Mouse (Mus musculus) left cerebral cortex, postnatal 36 days (tissue): Measurements from ENCODE around the gene Zfp672. TPM values are rescaled to one million over a fixed set of nuclear protein-coding genes. Genes with fewer than 3 reads are reported as not detected.
"Not testable (repeated sequence)": the region's sequence is repeated elsewhere in the genome, so short reads cannot be mapped to it uniquely, and the experiment has no call there.

ENCODE experiments used
- DNase-seq, 2 experiments: peaks; one replicate each; pipeline ENCODE4 v3.0.0; 2021 to 2022; ENCODE audit warnings: low spot score in 2 of 2, mixed read lengths in 1 of 2
- intact Hi-C: fragments of 180-260 bp; cut with DNase I; formaldehyde crosslinking; loops from one replicate; pipeline ENCODE4 v1.15.1; 2025
- total RNA-seq, 2 experiments: library from RNA; stranded (reverse); gene quantifications; 2 replicates each; pipeline ENCODE4 v1.2.3; 2021

The Zfp672 gene
- total RNA-seq, result 10 to 100 TPM; 42.5 to 57.4 TPM

GRCm38 (mm10) chr11:58330276-58331148 is at the start of gene Zfp672, which contains the start of gene Sh3bp5l:
Gene Zfp672, minus strand, starts transcription at chr11:58330339.
Gene Sh3bp5l, plus strand, starts transcription at chr11:58330724.
- intact Hi-C loops, result loop anchor here (5.0 kb wide), 1 partner anchor 153 kb away; no protein-coding TSS in a partner anchor
- peak; percentile 91 to 94 for DNase-seq

- intact Hi-C loops, result no loop called here
- DNase-seq, result no peak
These were observed 49.4 kb upstream of the Zfp672 start for GRCm38 (mm10) chr11:58379516-58379915.

DNA sequence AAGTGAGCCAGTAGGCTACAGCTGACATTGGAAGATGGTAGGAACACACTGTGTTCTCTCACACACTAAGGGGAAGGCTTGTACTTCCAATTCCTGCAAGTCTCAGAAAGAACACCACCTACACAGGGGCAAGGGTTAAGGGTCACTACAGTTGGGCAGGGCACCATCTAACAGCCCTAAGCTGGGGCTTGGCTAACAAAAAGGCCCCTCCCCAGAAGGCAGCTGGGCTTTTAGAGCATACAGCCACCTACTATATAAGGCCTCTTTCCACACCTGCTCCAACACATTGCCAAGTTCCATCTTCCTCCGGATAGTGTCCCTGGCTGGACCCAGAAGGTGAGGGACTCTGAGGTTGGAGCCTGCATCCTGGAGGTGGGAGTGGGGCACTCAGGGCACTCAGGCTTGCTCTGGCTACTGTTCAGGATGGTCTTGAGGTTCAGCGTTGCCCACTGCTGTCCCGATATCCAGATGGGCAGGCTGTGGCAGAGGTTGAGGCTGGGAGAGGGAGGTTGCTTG is 48.7 kb upstream of the Zfp672 start, which contains the start of gene Lypd8:
Lypd8 (plus strand) TSS at position 281 of the 516 bp plus-strand sequence.
- intact Hi-C loops, result no loop called here
- DNase-seq, result no peak

DNA sequence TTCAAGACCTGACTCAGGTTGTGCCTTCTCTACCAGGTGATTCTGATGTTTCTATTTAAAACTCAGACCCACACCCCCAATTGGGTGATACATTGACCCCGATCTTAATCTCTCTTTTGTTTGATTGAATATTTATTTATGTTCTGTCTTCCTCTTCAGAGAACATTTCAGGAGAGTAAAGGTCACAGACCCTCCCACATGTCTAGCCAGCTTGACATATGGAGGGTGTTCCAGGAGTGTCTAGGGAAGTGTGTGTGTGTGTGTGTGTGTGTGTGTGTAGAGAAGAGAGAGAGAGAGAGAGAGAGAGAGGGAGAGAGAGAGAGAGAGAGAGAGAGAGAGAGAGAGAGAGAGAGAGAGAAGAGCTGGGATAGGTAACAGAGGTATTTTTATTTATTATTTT is 47.5 kb upstream of the Zfp672 start:
- intact Hi-C loops, result no loop called here
- no peak for DNase-seq

DNA sequence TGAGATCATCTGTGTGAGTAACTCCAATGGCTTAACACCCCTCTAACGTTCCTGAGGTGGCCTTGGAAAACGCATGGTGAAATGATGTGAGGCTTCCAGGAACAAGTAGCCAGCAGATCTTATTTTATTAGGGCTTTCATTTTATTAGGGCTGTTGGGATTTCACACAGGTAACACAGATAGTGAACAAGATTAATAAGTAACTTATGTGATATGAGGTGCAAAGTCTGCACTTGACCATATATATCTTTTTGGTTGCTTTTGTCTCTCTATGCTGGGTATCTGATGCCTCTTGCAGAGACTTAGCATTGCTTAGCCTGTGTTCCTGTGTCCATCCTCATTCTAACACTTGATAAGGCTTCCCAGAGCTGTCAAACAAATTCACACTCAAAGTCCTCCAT is 47.1 kb upstream of the Zfp672 start:
- intact Hi-C loops, result no loop called here

DNA sequence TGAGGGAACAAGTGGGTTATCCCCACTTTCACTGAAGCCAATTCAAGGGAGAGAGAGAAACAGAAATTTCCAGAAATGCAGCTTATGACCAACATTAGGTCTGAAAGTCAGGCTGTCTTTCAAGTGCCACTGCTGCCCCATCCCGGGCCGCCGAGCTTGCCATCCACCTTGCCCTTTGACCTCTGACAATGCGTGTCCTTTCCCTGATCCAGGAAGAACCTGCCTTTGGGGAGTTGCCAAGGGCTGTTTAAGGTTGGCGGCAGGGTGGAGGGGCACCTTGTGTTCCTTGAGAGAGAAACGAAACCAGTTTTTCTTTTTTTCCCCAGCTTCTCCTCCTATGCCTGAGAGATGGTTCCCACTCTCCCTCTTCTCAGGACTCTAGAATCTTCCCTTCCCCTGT is 36.1 kb upstream of the Zfp672 start:
- intact Hi-C loops, DNase-seq: not testable (repeated sequence)

More for the DNA sequence above, 47.1 kb upstream of the Zfp672 start:
- DNase-seq, result no peak

- DNase-seq, result no peak
- intact Hi-C loops, result no loop called here
These were observed 34.3 kb upstream of the Zfp672 start for GRCm38 (mm10) chr11:58364454-58364853.

- DNase-seq, intact Hi-C loops: not testable (repeated sequence)
These were observed 32.4 kb upstream of the Zfp672 start for GRCm38 (mm10) chr11:58362562-58362961.

DNA sequence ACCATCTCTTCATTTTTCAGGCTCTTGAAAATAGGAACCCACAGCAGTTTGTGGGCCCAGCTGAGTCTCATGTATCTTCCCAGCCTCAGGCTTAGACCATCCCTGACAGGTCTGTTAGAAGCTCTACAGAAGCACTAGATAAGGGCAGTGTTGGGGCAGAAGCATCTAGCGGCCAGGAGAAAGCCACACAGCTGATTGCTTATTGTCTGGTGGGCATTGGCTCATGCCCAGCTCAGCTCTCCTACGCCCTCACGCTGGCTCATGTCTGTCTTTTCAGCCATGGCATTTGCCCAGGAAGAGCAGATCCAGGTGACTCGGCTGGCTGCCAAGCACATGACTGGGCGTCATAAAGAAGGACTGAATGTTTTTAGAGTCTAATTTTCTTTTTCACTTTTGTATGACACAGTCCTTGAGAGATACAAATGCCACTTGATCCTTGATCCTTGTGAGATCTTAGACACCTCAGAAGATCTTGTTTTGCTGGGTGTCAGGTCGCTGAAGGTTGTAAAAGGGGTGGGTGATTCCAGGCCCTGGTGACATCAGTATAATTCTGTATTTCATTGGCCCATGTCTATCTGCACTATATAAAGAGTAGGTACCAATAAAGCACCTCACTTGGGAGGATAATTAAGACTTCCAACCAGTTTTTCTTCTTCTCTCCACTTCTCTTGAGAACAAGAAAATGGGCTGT is 27.9 kb upstream of the Zfp672 start:
- intact Hi-C loops, result no loop called here
- no peak for DNase-seq

DNA sequence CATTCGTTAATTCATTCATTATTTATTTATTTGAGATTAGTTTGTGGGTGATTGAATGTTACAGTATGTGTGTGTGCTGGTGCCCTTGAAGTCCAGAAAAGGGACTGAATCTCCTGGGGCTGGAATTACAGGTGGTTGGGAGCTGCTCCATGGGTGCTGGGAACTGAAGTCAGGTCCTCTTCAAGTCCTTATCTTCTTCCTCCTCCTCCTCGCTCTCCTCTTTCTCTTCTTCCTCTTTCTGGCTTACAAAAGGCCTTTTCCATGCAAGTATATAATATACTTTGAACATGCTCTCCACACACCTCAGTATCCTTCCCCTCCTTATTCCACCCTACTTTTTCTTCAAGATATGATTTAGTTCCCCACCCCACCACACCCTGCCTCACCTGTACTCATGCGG is 26.9 kb upstream of the Zfp672 start:
- intact Hi-C loops, result no loop called here
- DNase-seq, result no peak

DNA sequence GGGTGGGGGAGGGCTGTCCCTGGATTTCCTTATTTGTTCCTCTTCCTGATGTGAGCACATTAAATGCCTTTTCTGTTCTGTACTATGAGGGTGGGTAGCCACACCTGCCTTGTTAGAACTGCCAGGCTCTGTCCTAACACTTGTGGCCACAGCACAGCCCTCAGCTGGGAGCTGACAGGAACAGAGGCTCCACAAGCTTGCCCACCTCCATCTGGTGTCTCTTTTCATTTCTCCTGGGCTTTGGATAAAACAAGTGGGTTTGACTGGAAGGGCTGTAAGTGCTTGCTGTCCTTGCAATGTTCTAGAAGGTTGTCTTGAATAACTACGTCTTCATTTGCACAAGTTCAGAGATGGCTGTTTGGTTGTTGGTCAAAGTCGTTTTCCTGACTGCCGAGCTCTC is 24.8 kb upstream of the Zfp672 start:
- DNase-seq, result peak; percentile 24 to 44
- intact Hi-C loops, result no loop called here

DNA sequence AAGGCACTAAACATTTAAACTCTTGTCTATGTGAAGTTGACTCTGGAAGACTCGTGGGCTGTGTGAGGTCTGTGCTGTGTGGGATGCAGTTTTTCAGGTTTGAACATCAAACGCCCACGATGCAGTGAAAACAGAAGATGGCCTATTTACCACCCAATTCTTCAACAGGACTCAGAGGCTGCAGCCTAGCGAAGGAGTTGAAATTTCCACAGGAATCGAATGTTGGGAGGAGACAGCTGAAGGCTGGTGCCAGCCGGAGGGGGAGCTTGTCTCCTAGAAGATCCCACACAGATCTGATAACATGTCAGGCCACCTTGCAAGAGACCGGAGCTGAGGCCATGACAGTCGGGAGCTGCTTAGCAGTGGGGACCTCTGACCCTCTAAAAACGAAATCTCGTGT is 24.3 kb upstream of the Zfp672 start:
- intact Hi-C loops, result no loop called here
- DNase-seq, result peak; percentile 17 to 28

DNA sequence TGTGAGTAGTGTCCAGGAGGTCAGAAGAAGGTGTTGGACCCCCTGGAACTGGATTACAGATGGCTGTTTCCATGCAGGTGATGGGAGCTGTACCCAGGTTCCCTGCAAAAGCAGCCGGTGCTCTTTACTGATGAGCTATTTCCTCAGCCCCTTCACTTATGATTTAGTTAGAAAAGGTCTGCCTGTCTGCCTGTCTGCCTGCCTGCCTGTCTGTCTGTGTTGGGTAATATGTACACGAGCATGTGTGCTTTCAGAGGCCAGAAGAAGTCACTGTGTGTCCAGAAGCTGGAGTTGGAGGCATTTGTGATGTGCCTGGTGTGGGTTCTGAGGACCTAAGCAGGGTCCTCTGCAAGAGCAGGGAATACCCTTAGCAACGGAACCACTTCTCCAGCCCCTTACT is 23.6 kb upstream of the Zfp672 start:
- intact Hi-C loops, result no loop called here
- no peak for DNase-seq

DNA sequence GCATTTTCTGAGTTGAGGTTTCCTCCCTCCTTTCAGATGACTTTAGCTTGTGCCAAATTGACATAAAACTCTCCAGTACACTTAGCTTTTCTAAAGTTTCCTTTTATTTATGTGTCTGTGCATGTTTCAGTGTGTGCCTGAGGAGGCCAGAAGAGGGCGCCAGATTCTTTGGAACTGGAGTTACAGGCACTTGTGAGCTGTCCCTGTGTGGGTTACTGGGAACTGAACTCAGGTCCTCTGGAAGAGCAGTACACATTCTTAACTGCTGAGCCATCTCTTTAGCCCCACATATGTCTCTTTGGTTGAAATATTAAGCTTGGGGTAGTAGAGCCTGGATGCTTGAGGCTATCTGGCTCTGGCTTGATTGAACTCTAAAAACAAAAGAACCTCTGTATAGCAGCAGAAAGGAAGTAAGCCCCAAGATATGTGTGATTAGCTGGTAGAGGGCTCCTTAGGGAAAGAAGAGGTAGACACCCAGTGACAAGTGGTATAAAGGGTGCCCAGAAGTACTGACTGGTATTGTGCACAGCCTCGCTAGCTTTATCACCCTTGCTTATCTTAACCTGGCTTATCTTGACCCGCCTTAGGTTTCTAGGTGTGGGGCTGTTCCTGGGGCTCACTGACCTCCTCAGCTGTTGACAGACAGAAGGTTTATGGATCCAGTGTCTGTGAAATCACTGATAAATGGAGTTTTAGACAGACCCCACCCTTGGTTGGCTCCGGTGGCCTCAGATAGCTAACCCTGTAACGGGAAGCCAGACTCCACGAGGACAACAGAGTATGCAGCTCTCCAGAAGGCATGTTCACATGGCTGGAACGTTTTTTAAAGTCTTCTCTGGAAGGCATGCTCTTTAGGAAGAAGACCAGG is 22.8 kb upstream of the Zfp672 start:
- DNase-seq, result no peak
- intact Hi-C loops, result no loop called here

DNA sequence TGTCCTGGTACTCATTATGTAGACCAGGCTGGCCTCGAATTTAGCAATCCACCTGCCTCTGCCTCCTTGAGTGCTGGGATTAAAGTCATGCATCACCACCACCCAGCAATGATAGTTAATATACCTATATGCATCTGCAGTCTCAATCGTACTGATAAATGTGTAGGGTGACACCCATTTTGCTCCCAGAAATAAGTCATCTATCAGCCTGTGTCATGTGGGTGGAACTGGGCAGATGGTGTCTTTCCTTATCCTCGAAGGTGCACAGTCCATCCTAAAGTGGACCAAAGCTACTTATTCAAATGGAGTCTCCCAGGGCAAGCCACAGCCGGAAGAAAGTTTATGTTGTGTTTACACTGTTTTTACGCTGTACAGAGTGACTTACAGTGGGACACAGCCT is 21.0 kb upstream of the Zfp672 start:
- DNase-seq, result no peak
- intact Hi-C loops, result no loop called here

DNA sequence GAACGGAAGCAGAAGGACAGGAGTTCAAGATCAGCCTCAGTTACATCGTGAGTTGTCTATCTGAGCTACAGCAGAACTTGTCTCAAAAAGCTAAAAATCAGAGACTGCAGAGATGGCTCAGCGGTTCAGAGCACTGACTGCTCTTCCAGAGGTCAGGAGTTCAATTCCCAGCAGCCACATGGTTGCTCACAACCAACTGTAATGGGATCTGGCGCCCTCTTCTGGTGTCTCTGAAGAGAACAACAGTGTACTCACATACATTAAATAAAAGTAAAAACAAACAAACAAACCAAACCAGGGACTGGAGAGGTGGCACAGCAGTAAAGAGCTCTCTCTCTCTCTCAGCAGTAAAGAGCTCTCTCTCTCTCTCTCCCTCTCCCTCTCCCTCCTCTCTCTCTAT is 20.5 kb upstream of the Zfp672 start:
- no peak for DNase-seq
- intact Hi-C loops, result no loop called here

GRCm38 (mm10) chr11:58346745-58347144 is 16.6 kb upstream of the Zfp672 start:
- DNase-seq, result no peak
- intact Hi-C loops, result no loop called here

DNA sequence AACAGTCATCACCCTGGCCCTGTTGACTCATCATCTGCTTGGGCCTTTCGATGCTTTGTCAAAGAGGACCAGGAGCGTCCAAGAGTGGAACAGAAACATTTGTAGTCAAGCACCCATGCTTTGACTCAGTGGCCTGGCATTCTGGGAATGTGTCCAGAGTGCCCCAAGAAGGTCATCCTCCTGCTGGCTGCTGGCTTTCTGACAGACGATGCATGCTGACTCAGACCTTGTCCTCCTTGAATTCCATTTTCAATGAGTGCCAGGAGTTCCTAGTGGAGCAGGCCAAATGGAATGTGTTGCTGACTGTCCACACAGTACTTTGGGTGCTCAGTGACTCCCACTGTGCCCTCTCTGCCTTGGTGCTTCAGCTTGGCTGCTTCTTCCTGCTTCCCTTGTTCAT is 4.6 kb upstream of the Zfp672 start:
- intact Hi-C loops, result loop anchor here (5.0 kb wide), 1 partner anchor 157 kb away; no protein-coding TSS in a partner anchor
- DNase-seq, result no peak

DNA sequence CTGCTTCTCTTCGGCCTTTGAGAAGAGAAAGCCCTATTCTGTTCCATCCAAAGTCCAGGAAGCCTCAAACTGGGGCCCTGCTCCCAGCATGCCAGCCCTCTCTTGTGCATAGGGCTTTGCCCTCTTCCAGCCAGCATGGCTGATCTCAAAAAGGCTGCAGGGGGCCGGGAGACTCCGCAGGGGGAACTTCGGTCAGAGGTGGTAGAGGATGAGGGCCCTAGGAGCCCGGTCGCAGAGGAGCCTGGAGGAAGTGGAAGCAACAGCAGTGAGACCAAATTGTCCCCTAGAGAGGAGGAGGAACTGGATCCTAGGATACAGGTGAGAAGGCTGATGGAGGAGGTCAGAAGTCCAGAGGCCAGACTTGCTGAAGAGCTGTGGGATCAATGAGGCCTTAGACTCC is 1.4 kb upstream of the Zfp672 start:
- intact Hi-C loops, result loop anchor here (5.0 kb wide), 1 partner anchor 154 kb away; no protein-coding TSS in a partner anchor
- no peak for DNase-seq

- no peak for DNase-seq
- intact Hi-C loops, result loop anchor here (5.0 kb wide), 1 partner anchor 154 kb away; no protein-coding TSS in a partner anchor
These were observed 983 bp upstream of the Zfp672 start for GRCm38 (mm10) chr11:58331149-58331495.
